Mouse (Mus musculus): Measurements from ENCODE around the gene Zfp423. TPM values are rescaled to one million over a fixed set of nuclear protein-coding genes. Genes with fewer than 3 reads are reported as not detected.

Gene Zfp423
- polyA plus RNA-seq, 1 experiment: 38.1 TPM

DNA sequence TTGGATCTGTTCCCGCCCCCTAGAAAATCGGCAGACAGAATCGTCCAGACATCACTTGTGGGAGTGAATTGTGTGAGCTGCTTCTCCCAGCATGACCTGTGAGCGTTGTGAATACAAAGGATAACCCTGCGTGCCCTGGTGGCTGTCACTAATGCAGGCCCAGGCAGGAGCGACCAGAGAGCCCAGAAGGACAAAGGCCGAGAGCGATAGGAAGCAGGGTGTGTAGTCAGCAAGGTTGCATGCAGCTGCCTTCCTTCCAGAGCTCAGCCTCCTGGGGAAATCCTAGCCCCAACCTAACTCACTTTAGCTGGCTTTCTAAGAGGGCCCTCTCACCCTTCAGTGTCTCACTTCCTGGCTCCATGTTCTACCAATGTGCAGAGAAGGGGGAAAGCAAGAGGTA lies 212.3 kb downstream of the Zfp423 start:
- WGBS: 86% methylated on average over 8 of the region's 8 CpGs
- no peak overlapping the region for H3K4me3 ChIP-seq (replicated peaks; ENCODE audit: insufficient read depth, low read depth, low read length)
- no peak for TF ChIP-seq CTCF (IDR thresholded peaks at IDR 0.05; ENCODE audit: borderline replicate concordance, insufficient read depth, low read depth, low read length)
- TF ChIP-seq POLR2A (IDR thresholded peaks at IDR 0.05; ENCODE audit: borderline replicate concordance, insufficient read depth, low read length): no peak
- DNase-seq: no peak
- H3K27me3 ChIP-seq (ENCODE audit: control insufficient read depth, insufficient read depth, low read length): no peaks in the 10 kb centered on the region
- peaks cover 23% of the 10 kb centered on the region for H3K4me1 ChIP-seq (ENCODE audit: control insufficient read depth, insufficient read depth, low read length)
- no peak overlapping the region for H3K27ac ChIP-seq (ENCODE audit: insufficient read depth, low read length)

GRCm38 (mm10) chr8:87746072-87746471 lies 213.3 kb downstream of the Zfp423 start:
- no peak overlapping the region for H3K4me3 ChIP-seq (replicated peaks; ENCODE audit: insufficient read depth, low read depth, low read length)
- H3K27me3 ChIP-seq (ENCODE audit: control insufficient read depth, insufficient read depth, low read length): no peaks in the 10 kb centered on the region
- WGBS: 22% methylated on average over 14 of the region's 14 CpGs
- TF ChIP-seq POLR2A (IDR thresholded peaks at IDR 0.05; ENCODE audit: borderline replicate concordance, insufficient read depth, low read length) (no peak), CTCF (IDR thresholded peaks at IDR 0.05; ENCODE audit: borderline replicate concordance, insufficient read depth, low read depth, low read length) (no peak)
- DNase-seq: peak; percentile 47 to 52
- H3K4me1 ChIP-seq (ENCODE audit: control insufficient read depth, insufficient read depth, low read length): peaks cover 29% of the 10 kb centered on the region
- H3K27ac ChIP-seq (ENCODE audit: insufficient read depth, low read length): no peak overlapping the region

GRCm38 (mm10) chr8:87745125-87745698 lies 214.2 kb downstream of the Zfp423 start:
- Histone ChIP-seq H3K4me3 (replicated peaks; ENCODE audit: insufficient read depth, low read depth, low read length) (no peak overlapping the region), H3K27me3 (ENCODE audit: control insufficient read depth, insufficient read depth, low read length) (no peaks in the 10 kb centered on the region), H3K27ac (ENCODE audit: insufficient read depth, low read length) (no peak overlapping the region), H3K4me1 (ENCODE audit: control insufficient read depth, insufficient read depth, low read length) (peaks cover 29% of the 10 kb centered on the region)
- no peak for DNase-seq
- WGBS: 84% methylated on average over 20 of the region's 20 CpGs
- TF ChIP-seq POLR2A (IDR thresholded peaks at IDR 0.05; ENCODE audit: borderline replicate concordance, insufficient read depth, low read length) (no peak), CTCF (IDR thresholded peaks at IDR 0.05; ENCODE audit: borderline replicate concordance, insufficient read depth, low read depth, low read length) (no peak)

DNA sequence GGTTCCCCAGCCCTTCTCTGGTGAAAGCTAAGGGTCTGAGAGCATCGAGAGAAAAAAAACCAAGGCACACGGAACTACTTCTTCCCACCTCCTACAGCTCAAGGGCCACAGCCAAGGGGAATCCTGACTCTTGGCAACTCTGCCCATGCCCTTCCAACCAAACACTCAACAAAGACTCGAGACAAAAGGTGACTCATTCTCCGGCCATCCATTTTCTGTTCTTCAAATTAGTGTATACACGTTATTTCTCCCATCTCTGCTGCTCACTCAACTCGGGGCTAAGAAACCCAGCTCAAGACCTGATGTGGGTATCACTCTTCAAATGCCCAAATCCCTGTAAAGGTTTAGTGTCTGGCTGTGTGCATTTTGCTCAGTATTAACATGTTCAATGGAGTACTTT lies 214.8 kb downstream of the Zfp423 start:
- H3K4me3 ChIP-seq (replicated peaks; ENCODE audit: insufficient read depth, low read depth, low read length): no peak overlapping the region
- WGBS: 82% methylated on average over 6 of the region's 6 CpGs
- no peak overlapping the region for H3K27ac ChIP-seq (ENCODE audit: insufficient read depth, low read length)
- H3K27me3 ChIP-seq (ENCODE audit: control insufficient read depth, insufficient read depth, low read length): no peaks in the 10 kb centered on the region
- H3K4me1 ChIP-seq (ENCODE audit: control insufficient read depth, insufficient read depth, low read length): peaks cover 29% of the 10 kb centered on the region
- no peak for DNase-seq
- no peak for TF ChIP-seq POLR2A (IDR thresholded peaks at IDR 0.05; ENCODE audit: borderline replicate concordance, insufficient read depth, low read length)

DNA sequence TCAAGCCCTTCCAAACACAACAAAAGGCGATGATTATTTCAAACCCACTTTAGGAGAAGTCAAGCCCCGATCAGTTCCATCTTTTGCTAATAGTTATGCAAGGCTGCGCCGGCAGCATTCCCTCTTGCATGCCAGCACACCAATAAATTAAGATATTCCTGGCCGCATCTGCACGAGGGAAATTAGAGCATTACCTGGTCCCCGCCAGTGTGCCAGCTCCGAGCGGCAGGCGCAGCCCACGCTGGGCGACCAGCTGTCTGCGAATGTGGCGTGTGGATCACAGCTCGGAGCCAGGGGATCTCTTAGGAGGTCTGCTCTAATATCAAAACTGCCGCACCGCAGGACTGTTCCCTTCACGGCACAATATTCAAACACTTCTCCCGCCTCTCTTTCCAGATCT lies 217.4 kb downstream of the Zfp423 start:
- no peak for TF ChIP-seq CTCF (IDR thresholded peaks at IDR 0.05; ENCODE audit: borderline replicate concordance, insufficient read depth, low read depth, low read length)
- no peak for TF ChIP-seq POLR2A (IDR thresholded peaks at IDR 0.05; ENCODE audit: borderline replicate concordance, insufficient read depth, low read length)
- Histone ChIP-seq H3K4me1 (ENCODE audit: control insufficient read depth, insufficient read depth, low read length) (peaks cover 29% of the 10 kb centered on the region), H3K27ac (ENCODE audit: insufficient read depth, low read length) (no peak overlapping the region), H3K4me3 (replicated peaks; ENCODE audit: insufficient read depth, low read depth, low read length) (peak overlapping the region; percentile 14), H3K27me3 (ENCODE audit: control insufficient read depth, insufficient read depth, low read length) (no peaks in the 10 kb centered on the region)
- 9% methylated on average over 19 of the region's 19 CpGs for WGBS
- peak; percentile 79 to 84 for DNase-seq

DNA sequence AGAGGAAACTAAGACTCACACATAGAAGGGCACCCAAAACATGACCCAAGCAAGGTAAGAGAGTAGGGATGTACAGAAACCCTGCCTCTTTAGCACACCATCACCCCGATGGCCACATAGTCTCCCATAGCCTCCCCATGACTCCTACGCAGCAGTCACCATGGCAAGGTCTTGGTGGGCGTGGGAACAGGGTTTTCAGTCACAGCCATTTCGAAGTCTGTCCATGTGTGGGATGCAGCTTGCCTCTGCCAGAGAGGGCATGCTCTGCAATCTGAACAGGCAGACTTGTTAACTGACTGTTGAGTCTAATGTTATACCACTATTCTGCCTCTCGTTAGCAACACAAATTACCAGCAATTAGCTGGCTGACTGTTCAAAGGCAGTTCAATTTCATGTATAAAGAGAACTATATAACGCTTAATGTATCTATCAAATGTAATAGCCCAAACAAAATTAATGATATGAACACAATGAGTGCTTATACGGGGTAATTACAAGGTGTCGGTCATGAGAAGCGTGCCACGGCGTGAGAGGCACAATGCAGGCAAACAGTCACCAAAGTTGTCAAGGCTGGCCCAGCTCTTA lies 218.4 kb downstream of the Zfp423 start:
- Histone ChIP-seq H3K27me3 (ENCODE audit: control insufficient read depth, insufficient read depth, low read length) (no peaks in the 10 kb centered on the region), H3K27ac (ENCODE audit: insufficient read depth, low read length) (no peak overlapping the region), H3K4me1 (ENCODE audit: control insufficient read depth, insufficient read depth, low read length) (peaks cover 23% of the 10 kb centered on the region), H3K4me3 (replicated peaks; ENCODE audit: insufficient read depth, low read depth, low read length) (no peak overlapping the region)
- DNase-seq: no peak
- no peak for TF ChIP-seq POLR2A (IDR thresholded peaks at IDR 0.05; ENCODE audit: borderline replicate concordance, insufficient read depth, low read length)
- TF ChIP-seq CTCF (IDR thresholded peaks at IDR 0.05; ENCODE audit: borderline replicate concordance, insufficient read depth, low read depth, low read length): no peak
- WGBS: 98% methylated on average over 11 of the region's 11 CpGs

GRCm38 (mm10) chr8:87737900-87738299 lies 221.5 kb downstream of the Zfp423 start:
- TF ChIP-seq CTCF (IDR thresholded peaks at IDR 0.05; ENCODE audit: borderline replicate concordance, insufficient read depth, low read depth, low read length) (no peak), POLR2A (IDR thresholded peaks at IDR 0.05; ENCODE audit: borderline replicate concordance, insufficient read depth, low read length) (no peak)
- WGBS: 82% methylated on average over 11 of the region's 11 CpGs

DNA sequence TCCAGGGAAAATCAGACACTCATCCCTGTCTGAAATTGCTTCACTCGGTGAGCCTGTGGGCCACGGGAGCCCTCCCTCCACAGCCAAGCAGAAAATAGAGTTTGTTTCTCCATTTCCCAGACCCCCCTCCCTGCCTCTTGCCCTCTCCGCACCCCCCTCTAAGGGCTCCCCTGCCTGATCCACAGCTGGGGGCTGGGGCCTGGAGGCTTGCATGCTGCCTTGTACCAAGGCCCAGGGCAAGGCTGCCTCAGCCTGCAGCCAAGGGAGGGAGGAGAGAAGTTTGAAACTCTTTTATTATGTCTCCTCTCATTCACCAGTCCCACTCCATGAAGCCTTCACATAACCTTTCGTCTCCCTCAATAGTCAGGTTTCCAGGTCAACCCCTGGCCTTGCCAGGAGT lies 224.5 kb downstream of the Zfp423 start:
- Histone ChIP-seq H3K27me3 (ENCODE audit: control insufficient read depth, insufficient read depth, low read length) (no peaks in the 10 kb centered on the region), H3K4me3 (replicated peaks; ENCODE audit: insufficient read depth, low read depth, low read length) (no peak overlapping the region), H3K4me1 (ENCODE audit: control insufficient read depth, insufficient read depth, low read length) (no peaks in the 10 kb centered on the region; the same call in 1 of the 2 replicates), H3K27ac (ENCODE audit: insufficient read depth, low read length) (no peak overlapping the region)
- TF ChIP-seq POLR2A (IDR thresholded peaks at IDR 0.05; ENCODE audit: borderline replicate concordance, insufficient read depth, low read length) (no peak), CTCF (IDR thresholded peaks at IDR 0.05; ENCODE audit: borderline replicate concordance, insufficient read depth, low read depth, low read length) (no peak)
- WGBS: 86% methylated on average over 4 of the region's 4 CpGs
- DNase-seq: no peak

More at GRCm38 (mm10) chr8:87737900-87738299, 221.5 kb downstream of the Zfp423 start:
- Histone ChIP-seq H3K27ac (ENCODE audit: insufficient read depth, low read length) (no peak overlapping the region), H3K4me3 (replicated peaks; ENCODE audit: insufficient read depth, low read depth, low read length) (no peak overlapping the region), H3K27me3 (ENCODE audit: control insufficient read depth, insufficient read depth, low read length) (no peaks in the 10 kb centered on the region), H3K4me1 (ENCODE audit: control insufficient read depth, insufficient read depth, low read length) (peaks cover 13% of the 10 kb centered on the region)
- no peak for DNase-seq

Measured in cerebellum, adult 2 months (tissue).